Mouse (Mus musculus) spleen, adult 2 months (tissue): ENCODE measurements at regions not wholly inside any gene's neighbourhood (a gene's known extent, or its start where the extent isn't known, plus 50 kb on each side); places are given as distances from the start of the nearest gene placed in this dataset.

Source experiments
- CTCF ChIP-seq: fragments of 200-500 bp; IDR thresholded peaks from 2 replicates; pipeline ENCODE4 v1.5.1; 2011; ENCODE audit warnings: mild to moderate bottlenecking, inconsistent platforms; ENCODE audit not compliant: insufficient read depth, insufficient read length, insufficient replicate concordance; ENCODE audit errors: extremely low read depth
- POLR2A ChIP-seq: fragments of 200-500 bp; IDR thresholded peaks from 2 replicates; pipeline ENCODE4 v1.6.1; 2011; ENCODE audit warnings: low read depth, low read length, inconsistent platforms

DNA sequence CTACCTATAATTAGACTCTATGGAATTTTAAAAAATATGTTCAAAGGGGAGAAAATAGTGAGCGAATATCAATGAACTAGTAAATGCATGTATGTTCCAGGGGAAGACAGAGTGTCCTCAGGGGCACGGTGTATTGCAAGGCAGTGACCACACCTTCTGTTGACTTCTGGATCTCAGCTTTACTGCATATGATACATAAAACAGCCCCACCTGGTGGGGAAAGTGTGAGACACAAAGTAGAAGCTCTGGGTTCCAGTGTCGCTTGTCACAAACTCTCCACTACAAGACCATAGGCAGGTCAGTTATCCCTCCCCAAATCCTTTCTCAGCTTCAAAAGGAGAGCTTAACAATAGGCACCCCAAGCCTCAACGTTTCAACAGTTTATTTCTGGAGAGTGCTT is 168.8 kb downstream of the Gm11361 start:
- TF ChIP-seq CTCF (no peak), POLR2A (no peak)
